Mouse (Mus musculus) embryo, embryonic 10.5 days (tissue): ENCODE results near the gene Dlx5.
A peak's percentile ranks its signal among the peaks of the same experiment; 100 is the strongest.

Source experiments
- DNase-seq: peaks from one replicate; pipeline ENCODE4 v3.0.0-alpha.2; 2015; ENCODE audit warnings: low spot score

Dlx5 gene

GRCm38 (mm10) chr6:6859950-6860410, 21.9 kb downstream of the Dlx5 start:
- DNase-seq, result no peak

DNA sequence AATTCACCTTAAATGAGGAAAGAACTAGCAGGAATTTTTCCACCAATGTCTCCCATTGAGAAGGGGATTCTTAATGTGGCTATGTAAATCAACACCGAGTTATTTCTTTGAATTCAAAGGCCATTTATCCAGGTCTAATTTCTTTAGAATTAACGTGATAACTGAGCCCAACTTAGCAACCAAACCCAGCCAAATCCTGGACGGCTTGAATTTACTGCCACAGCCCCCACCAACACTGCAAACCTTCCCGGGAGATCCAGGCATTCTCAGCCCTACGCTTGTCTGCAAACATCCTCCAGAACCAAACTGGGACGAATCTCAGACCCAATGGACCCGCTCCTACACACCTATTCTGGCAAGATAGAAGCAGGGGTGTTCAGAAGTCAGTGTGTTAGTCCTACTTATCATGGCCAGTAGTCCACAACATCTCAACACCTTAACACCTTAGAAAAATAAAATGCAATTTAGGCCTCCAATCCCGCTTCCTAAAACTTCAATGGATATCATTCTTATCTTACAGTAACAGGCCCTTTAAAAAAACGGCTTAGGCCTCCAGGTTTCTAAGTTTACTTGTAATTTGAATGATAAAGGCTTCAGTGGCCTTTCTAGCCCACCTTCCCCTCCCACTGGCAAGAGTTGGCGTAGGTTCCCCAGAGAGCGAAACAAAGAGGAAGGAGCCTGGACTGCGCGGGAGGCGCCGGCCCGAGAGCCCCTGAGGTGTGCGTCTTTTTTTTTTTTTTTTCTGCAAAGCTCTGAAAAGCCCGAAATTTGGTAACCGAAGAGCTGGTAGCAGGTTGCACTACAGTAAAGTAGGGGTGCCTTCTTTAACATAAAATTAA, 22.6 kb downstream of the Dlx5 start:
- peak; percentile 36 for DNase-seq

GRCm38 (mm10) chr6:6858571-6858970, 23.3 kb downstream of the Dlx5 start:
- peak; percentile 28 for DNase-seq

DNA sequence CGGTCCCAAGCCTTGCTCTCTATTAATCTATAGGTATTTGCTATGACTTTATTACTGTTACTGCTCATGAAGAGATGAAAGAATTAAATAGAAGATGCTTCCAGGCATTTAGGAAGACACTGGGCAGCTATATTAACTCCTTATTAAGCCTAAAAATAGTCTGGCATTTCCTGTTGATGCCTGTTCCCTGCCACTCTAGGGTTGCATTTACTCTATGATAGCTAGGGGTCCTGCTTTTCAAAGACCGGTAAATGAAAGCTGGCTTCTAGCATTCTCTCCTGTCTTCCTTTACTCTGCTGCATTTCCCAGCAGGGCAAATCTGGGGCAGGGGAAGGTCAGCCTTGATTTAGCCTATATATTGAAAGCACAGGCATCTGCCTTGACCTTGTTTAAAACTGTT, 24.1 kb downstream of the Dlx5 start:
- DNase-seq, result peak; percentile 50

- peak; percentile 26 for DNase-seq
Observed at GRCm38 (mm10) chr6:6856881-6857280, 25.0 kb downstream of the Dlx5 start.

DNA sequence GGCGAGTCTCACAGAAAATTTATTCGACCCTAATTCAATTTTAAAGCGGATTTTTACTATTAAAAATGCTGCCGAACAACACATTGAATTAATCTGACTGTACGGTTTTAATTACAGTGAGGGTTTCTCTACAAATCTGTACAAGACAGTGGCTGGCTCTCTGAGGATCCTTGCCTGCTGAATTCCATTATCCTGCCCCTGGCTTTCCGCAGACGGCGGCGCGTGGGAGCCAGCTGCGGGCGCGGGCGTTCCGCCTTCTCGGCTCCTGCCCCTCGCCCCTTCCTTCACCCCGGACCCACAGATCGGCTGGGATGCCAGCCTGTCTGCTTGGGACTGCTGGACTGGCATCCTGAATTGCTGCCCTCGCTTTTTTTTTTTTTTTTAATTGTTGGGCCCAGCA, 25.6 kb downstream of the Dlx5 start:
- peak; percentile 56 for DNase-seq

DNA sequence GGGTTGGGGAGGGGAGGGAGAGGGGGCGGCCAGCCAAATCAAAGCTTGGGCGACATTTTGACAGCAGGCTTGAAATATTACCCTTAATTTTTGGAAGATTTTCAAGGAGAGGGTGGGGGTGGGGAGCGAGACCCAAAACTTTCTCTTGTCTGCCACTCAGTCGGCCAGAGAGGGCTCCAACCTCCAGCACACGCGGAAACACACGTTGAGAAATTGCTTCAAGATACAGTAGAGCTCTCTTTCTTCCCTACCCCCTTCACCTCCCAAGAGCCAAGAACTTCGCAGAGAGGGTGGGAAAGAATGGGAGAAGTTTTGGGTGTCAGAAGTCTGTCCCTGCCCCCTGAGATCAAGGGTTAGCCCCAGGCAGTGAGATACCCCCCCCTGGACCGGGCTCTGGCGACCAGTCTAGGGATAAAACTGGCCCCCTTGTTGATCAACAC, 26.1 kb downstream of the Dlx5 start:
- peak; percentile 46 for DNase-seq

DNA sequence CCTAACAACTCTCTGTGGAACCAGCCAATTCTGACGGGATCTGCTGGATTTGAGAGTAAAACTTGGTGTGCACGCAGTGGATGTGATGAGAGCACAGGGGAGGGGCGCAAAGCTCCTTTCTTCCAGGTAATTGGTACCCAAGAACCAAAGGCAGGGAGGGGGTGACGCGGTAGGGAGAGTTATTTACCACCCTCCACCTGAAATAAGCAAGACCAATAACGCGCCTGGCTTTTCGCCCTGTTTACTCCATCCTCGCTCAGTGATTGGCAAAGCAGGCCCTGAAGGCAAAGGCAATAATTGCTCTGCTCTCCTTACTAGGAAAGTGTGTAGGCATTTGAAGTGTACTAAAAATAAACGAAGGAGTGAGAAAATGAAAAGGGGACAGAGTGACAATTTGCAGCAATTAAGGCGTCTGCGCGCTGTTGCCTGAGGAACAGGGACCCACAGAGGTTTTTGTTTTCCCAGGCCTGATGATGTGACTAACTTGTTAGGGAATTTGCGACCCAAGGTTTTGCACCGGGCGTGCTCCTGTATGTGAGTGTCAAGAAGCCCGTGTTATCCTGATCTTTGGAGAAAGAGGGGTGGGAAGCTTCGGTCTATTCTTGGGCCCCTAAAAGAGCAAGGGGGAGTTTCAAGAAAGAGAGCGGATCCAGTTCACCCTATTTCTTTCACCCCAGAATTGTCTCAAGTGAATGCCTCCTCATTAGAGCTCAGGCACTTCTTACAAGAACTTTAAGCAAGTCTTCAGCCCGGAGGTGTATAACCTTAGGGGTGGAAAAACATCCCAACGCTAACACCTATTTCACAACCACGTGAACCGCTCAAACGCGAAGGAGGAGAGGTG, 26.8 kb downstream of the Dlx5 start:
- peak; percentile 46 for DNase-seq

- peak; percentile 35 for DNase-seq
Observed at GRCm38 (mm10) chr6:6854176-6854575, 27.7 kb downstream of the Dlx5 start.

- peak; percentile 18 for DNase-seq
Observed at GRCm38 (mm10) chr6:6852944-6853343, 28.9 kb downstream of the Dlx5 start.

GRCm38 (mm10) chr6:6851166-6851565, 30.7 kb downstream of the Dlx5 start:
- peak; percentile 27 for DNase-seq

DNA sequence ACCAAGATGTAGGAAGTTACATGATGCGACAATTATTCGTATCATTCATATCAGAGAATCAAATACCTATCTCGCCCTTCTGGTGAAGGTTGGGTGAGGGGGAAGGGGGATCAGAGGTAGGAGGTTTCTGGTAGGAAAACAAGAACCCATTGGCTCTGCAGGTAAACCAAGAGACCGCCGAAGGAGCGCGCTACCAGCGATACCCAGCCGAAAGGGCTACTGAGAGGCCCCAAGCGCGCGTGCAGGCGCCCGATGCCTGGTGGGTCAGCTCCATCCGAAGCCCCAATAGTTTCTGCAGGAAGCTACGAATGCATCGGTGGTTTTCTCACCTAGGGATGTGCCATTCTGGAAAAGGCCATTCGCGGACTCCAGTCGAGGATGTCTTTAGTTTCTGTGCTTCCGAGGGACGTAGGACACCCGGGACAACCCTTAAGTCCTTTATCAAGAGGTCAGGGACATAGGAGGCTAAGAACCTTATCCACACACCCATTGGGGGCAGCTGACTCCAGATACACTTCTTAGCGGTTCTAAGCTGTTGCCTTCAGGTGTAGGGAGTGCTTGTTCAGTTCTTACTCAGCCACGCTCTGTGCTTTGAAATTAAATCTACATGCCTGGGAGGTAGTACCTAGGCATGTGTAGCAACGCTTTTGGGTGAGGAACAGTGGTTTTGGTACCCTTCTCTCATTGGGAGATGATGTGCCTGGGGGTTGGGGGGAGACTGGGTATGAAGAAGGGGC, 31.4 kb downstream of the Dlx5 start:
- peak; percentile 50 for DNase-seq

DNA sequence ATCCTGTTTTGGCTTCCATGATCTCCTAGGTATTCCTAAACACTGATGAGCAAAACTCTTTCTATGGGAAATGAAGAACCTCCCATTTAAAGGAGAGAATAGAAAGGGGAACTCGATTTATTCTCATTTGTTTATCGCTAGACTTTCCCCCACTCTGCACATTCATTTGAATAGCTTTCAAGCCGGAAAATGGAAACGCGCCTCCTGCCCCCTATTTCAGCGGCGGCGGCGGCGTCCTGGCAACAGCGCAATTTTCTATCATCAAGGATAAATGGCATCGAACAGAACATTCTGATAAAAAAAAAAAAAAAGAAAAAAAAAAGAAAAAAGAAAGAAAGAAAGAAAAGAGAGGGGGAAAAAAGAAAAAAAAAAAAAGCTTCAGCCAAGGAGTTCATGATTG, 32.1 kb downstream of the Dlx5 start:
- peak; percentile 52 for DNase-seq

DNA sequence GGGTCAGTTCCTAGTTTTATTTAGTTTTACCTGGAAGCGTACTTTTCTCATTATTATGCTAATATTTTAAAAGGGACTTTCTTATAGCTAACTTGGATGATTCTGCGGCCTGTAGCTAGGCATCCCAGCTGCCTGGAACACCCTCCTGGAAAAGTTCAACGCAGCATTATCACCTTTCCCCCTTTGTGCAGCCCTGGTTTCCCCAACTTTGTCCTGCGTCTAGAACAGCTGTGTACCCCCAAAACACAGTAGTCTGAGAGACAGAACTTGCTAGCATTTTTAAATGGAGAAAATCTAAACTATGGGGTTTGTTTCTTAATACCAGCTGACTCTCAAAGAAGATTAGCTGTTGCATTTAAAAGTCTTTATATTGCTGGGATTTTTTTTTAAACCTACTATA, 33.3 kb downstream of the Dlx5 start:
- peak; percentile 18 for DNase-seq

GRCm38 (mm10) chr6:6833301-6833700, 48.6 kb downstream of the Dlx5 start:
- DNase-seq, result no peak

GRCm38 (mm10) chr6:6830446-6830845, 51.4 kb downstream of the Dlx5 start:
- DNase-seq, result no peak
